Mouse (Mus musculus): ENCODE measurements at regions not wholly inside any gene's neighbourhood (a gene's known extent, or its start where the extent isn't known, plus 50 kb on each side); places are given as distances from the start of the nearest gene placed in this dataset.
A peak's percentile ranks its signal among the peaks of the same experiment; 100 is the strongest.

DNA sequence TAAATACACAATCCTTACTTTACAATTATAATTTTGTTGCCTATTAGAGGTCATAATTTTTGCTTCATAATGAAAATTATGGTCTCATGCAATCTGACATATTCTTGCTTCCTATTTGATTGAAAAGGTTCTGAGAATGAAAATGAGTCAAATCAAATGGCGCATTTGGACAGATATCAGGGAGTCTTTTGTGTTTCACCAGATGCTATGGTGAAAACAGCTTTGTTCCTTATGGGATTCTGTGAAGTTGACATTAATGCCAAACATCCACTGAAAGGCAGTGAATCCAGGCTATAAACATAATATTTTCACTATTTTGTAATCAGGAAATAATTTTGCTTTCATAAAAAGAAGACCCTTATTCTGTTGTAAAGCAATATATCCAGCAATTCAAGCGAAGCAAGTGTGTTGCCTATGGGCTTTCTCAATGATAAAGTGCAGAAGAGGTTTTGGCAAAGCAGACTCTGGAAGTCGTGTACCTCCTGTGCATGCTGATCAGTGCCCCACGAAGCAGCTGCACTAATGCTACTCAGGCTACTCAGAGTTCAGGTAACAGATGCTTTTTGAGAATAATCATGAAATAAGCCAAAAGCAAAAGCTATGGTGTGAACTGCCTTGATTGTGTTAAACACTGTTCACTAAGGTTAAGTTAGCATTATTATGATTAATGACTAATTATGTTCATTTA lies 1353.0 kb upstream of the Luzp2 start:
- no peak for DNase-seq (ENCODE audit: low read depth, low spot score)

- peak; percentile 17 for DNase-seq (ENCODE audit: low read depth, low spot score)
These were observed 1349.2 kb upstream of the Luzp2 start for GRCm38 (mm10) chr7:53486126-53486525.

DNA sequence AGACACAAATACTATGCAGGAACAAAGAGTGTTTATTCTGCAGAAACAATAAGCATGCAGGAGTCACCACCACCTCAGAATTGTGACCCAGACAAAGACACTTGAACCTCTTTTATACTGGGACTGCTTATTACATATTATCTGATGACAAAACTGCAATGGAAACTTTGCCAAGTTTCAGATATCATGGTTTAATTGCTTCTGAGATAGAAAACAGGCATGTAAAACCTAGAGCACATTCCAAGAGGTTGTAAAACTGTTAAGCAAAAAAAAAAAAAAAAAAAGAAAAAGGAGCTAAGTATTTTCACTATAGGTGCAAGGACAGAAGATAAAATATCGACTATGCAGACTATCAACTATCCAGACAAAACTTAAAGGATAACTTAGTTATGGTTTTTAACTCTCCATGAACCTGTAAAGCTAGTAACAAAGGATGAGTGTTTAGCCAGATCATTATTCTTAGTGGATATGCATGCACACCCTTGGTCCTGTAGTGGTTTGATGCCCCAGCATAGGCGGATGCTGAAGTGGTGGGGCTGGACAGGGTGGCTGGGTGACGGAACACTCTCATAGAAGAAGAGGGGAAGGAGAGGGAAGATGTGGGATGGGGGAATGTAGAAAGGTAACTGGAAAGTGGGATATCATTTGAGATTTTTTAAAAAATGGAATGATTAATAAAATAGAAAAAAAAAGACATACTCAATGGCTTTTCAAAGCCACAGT lies 1312.9 kb upstream of the Luzp2 start:
- DNase-seq (ENCODE audit: low read depth, low spot score) = no peak

Data from forelimb bud, embryonic 11.5 days (tissue).